Mouse (Mus musculus) adrenal gland, postnatal 0 days (tissue): ENCODE results near the gene Zpld1. TPM values are rescaled to one million over a fixed set of nuclear protein-coding genes. Genes with fewer than 3 reads are reported as not detected.

Experiments used
- polyA plus RNA-seq: library from polyadenylated mRNA; unstranded; fragments of >200 nt; fragmentation: Nextera tagmentation; extraction: Ambion mirVana; gene quantifications from 2 replicates; pipeline ENCODE4 v1.2.1, GENCODE M21; 2015

Zpld1 gene
- polyA plus RNA-seq, result 0.06 and 0.16 TPM in 2 replicates

GRCm38 (mm10) chr16:55297886-55298285 is at the start of gene Zpld1:
Zpld1 (minus strand) TSS chr16:55297986.

